Mouse (Mus musculus) E14TG2a.4 (cell line): ENCODE data around the gene Mpz.

Experiments
- H3K27me3 ChIP-seq: 2 replicates; pipeline ENCODE4 v1.6.1; 2014; ENCODE audit warnings: low read length, control low read depth; ENCODE audit not compliant: insufficient read depth
- H3K36me3 ChIP-seq: 2 replicates; pipeline ENCODE4 v1.6.1; 2014; ENCODE audit warnings: low read length, control low read depth; ENCODE audit not compliant: insufficient read depth
- H3K4me1 ChIP-seq: replicated peaks from 2 replicates; pipeline ENCODE4 v1.6.1; 2014; ENCODE audit warnings: low read depth, low read length, control low read depth
- H3K4me3 ChIP-seq: replicated peaks from 2 replicates; pipeline ENCODE4 v1.5.1; 2014; ENCODE audit warnings: mild to moderate bottlenecking, low read length
- H3K9me3 ChIP-seq: 2 replicates; pipeline ENCODE4 v1.6.1; 2014; ENCODE audit warnings: low read length, control low read depth
- CTCF ChIP-seq: conservative IDR thresholded peaks from 2 replicates; pipeline ENCODE4 v1.5.1; 2014; ENCODE audit warnings: low read length
- NANOG ChIP-seq: IDR thresholded peaks from 2 replicates; pipeline ENCODE4 v1.6.1; 2014; ENCODE audit warnings: borderline replicate concordance, low read length, mixed read lengths
- POU5F1 ChIP-seq: IDR thresholded peaks from 2 replicates; pipeline ENCODE4 v1.6.1; 2014; ENCODE audit warnings: low read length, borderline replicate concordance

Mpz gene

DNA sequence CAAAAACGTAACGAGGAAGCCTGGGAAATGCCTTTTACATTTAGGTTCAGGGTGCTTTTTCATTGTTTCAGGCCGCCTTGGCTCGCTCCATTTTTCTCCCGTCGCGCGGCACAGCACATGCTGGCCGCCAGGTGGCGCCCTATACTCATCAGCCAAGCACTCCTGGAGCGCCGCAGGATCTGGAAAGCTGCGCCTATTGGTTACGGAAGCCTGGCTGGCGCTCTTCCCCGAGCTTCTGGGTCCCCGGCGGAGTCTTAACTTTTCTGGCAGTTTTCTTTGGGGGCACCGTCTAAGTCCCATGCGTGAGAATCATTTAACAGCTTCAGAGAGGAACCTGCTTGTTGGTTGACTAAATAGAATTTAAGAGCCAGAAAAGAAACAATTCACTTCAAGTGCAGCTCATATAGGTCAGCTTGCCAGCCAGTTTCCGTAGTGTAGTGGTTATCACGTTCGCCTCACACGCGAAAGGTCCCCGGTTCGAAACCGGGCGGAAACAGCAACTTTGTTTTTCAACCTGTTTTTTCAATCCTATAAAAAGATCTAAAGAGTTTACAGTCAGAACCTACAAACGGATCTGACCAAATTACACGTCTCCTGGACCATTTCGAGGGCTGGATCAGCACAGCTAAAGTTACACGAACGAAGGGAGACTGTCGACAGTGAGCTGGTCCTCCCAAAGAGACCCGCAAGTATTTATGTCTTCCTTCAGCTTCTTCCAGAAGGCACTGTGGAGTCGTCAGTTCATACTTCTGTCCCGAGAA, 39.3 kb upstream of the Mpz start:
- Histone ChIP-seq H3K4me1 (peaks cover 25% of the 10 kb centered on the region), H3K9me3 (peaks cover 39% of the 10 kb centered on the region), H3K4me3 (peak overlapping the region; percentile 84), H3K27me3 (no peaks in the 10 kb centered on the region; the same call in 1 of the 2 replicates), H3K36me3 (no peaks in the 10 kb centered on the region)
- peak; percentile 95 for TF ChIP-seq CTCF
- no peak for TF ChIP-seq NANOG

DNA sequence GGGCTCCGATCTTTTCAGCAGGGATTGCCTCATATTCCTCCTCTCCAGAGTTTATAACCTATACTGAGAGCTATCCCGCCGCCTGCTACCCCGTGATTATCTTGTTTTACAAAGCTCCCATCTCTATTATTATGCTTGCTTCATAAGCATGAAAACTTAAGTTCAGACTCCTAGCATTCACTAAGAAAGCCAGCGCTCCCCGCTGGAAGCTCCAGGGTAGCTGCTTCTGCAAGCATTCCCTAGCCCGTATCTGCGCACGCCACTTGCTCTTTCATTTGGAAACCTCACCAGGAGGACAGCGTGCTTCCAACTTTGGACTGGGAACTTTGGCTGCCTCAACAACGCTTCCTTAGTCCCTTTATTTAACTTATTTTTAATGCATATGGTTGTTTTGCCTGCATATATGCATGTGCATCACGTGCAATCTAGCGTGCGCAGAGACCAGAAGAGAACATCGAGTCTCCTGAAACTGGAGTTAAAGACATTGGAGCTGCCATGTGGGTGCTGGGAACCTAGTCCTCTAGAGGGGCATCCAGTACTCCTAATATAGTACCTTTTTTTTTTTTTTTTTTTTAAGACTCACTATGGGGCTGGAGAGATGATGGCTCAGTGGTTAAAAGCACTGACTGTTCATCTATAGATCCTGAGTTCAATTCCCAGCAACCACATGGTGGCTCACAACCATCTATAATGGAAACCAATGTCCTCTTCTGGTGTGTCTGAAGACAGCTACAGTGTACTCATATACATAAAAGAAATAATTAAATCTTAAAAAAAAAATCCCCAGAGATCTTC, 38.5 kb upstream of the Mpz start:
- Histone ChIP-seq H3K4me3 (peak overlapping the region; percentile 84), H3K4me1 (peaks cover 25% of the 10 kb centered on the region), H3K36me3 (no peaks in the 10 kb centered on the region), H3K27me3 (no peaks in the 10 kb centered on the region; the same call in 1 of the 2 replicates), H3K9me3 (peaks cover 38% of the 10 kb centered on the region)
- TF ChIP-seq CTCF: no peak
- no peak for TF ChIP-seq NANOG
- no peak for TF ChIP-seq POU5F1

DNA sequence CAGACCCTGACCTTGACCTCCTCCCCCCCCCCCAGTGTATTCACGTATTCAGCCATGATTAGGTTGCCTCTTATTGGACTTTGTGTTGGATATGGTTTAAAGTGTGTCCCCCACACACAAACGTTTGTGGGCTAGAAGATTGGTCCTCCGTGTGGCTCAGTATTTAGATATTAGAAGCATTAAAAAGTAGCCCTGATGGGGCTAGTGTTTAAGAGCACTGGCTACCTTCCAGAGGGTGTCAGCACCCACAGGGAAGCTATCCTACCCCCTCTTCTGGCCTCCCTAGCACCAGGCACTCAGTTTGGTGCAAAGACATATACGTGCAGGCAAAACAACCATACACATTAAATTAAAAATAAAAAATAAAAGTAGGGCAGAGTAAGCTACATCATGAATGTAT, 37.5 kb upstream of the Mpz start:
- 0 out of 2 replicates have a peak overlapping the region, but pooled peaks have one; percentile 79 for H3K4me3 ChIP-seq

DNA sequence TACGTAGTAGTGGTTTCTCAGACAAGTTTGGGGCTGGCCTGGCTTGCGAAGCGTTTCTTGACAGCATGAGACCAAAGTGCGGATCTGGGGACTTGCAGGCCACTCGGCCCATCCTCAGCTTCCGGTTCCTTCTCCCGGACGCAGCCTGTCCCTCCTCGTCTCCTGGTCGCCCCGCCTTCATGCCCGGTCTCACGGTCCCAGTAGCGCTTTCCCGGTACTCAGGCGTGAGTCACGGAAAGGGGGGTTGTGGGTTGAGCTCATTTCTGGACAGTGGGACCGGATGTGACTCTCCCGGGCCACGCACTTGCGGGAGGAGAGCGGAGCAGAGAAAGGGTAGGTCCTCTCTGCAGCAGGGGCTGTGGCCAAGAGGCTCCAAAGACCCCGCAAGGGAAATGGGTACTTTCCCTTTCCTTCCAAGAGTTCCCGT, 36.6 kb upstream of the Mpz start, which contains the start of gene Cfap126:
Cfap126 (plus strand) TSS at position 46 of the 427 bp plus-strand sequence.
- H3K4me3 ChIP-seq: peak within 1 kb of the TSS; percentile 79
- TF ChIP-seq CTCF (no peak), NANOG (no peak), POU5F1 (no peak)
- H3K4me1 ChIP-seq: peaks cover 25% of the 10 kb centered on the region
- H3K36me3 ChIP-seq: no peaks in the 10 kb centered on the region
- H3K27me3 ChIP-seq: no peaks in the 10 kb centered on the region; the same call in 1 of the 2 replicates
- peaks cover 19% of the 10 kb centered on the region for H3K9me3 ChIP-seq

More for the DNA sequence above, 37.5 kb upstream of the Mpz start:
- TF ChIP-seq POU5F1: no peak
- TF ChIP-seq CTCF: no peak
- TF ChIP-seq NANOG: no peak
- H3K27me3 ChIP-seq: no peaks in the 10 kb centered on the region; the same call in 1 of the 2 replicates
- H3K4me1 ChIP-seq: peaks cover 25% of the 10 kb centered on the region
- no peaks in the 10 kb centered on the region for H3K36me3 ChIP-seq
- H3K9me3 ChIP-seq: peaks cover 28% of the 10 kb centered on the region

DNA sequence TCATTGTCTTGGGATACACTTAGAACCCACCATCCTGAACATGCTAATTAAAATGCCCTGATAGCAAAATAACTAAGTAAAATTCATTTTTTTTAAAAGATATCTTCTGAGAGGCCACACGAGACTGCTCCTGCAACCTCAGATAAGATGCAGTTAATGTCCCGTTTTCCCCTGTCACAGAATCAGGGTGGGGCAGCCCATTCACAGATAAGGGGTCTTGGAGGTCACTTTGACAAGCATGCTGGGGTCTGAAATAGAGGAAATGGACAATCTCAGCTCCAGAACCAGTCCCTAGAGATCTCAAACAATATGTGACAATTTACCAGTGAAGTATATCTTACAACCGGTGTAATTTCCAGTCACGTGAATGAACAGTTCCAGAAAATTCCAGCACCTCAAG, 34.2 kb upstream of the Mpz start:
- no peak overlapping the region for H3K4me3 ChIP-seq
- H3K27me3 ChIP-seq: no peaks in the 10 kb centered on the region; the same call in 1 of the 2 replicates
- no peaks in the 10 kb centered on the region for H3K9me3 ChIP-seq
- H3K36me3 ChIP-seq: no peaks in the 10 kb centered on the region
- TF ChIP-seq CTCF (no peak), POU5F1 (no peak), NANOG (no peak)
- H3K4me1 ChIP-seq: peaks cover 27% of the 10 kb centered on the region

DNA sequence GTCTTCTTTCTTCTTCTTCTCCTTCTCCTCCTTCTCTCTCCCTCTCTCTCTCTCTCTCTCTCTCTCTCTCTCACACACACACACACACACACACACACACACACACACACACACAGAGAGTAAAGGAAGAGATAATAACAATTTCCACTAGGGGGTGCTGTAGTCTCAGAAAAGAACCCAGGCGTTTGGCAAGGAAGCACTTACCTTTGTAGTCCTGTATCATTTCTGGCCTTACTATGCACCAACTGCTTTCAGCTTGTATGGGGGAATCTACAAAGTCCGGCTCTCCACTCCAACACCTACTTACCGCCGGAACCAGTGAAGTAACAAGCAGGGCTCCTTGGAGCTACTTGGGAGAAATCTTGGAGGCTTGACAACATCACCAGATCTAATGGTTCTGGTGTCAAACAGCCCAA, 32.2 kb upstream of the Mpz start:
- Histone ChIP-seq H3K36me3 (no peaks in the 10 kb centered on the region), H3K27me3 (no peaks in the 10 kb centered on the region; the same call in 1 of the 2 replicates), H3K4me3 (no peak overlapping the region), H3K9me3 (no peaks in the 10 kb centered on the region), H3K4me1 (peaks cover 37% of the 10 kb centered on the region)
- TF ChIP-seq NANOG (no peak), POU5F1 (no peak), CTCF (no peak)

DNA sequence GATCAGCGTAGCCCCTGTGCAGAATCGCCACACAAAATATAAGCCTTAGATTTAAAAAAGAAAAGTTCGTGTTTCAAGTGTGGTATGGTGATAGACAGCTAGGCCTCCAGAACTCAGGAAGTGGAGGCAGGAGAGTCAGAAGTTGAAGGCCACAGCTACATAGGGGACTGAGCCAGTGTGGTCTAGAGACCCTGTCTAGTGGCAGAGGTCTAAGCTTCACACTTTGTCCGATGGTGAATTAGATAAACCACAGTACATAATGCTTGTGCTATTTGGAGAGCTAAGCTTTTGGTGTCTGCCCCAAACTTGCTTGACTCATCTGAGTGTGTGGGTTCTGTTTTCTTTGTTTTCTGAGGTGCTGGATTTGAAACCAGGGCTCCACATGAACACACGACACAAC, 31.5 kb upstream of the Mpz start:
- Histone ChIP-seq H3K9me3 (no peaks in the 10 kb centered on the region), H3K27me3 (no peaks in the 10 kb centered on the region; the same call in 1 of the 2 replicates), H3K4me1 (peaks cover 31% of the 10 kb centered on the region), H3K36me3 (no peaks in the 10 kb centered on the region), H3K4me3 (no peak overlapping the region)
- TF ChIP-seq CTCF: no peak
- TF ChIP-seq NANOG: no peak
- no peak for TF ChIP-seq POU5F1

DNA sequence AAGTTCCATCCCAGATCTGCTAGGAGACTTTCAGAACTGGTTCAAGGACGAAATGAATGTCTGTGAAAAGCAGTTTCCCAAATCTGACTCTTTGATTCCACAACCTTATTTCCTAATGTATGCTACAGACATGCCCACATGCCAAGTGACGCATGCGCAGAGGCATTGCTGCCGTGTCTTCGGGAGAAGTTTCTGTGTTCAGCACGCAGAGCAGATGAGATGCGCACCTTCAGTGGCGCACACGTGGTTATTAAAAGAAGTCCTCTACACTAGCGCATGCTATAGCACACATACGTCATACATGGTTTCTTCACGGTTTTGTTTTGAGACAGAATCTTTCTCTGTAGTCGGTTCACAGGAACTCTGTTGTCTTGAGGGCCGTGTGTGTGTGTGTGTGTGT, 31.1 kb upstream of the Mpz start:
- no peaks in the 10 kb centered on the region for H3K9me3 ChIP-seq

More for the DNA sequence above, 31.1 kb upstream of the Mpz start:
- Histone ChIP-seq H3K4me1 (peaks cover 27% of the 10 kb centered on the region), H3K27me3 (no peaks in the 10 kb centered on the region; the same call in 1 of the 2 replicates), H3K4me3 (no peak overlapping the region), H3K36me3 (no peaks in the 10 kb centered on the region)
- TF ChIP-seq POU5F1 (no peak), NANOG (no peak), CTCF (no peak)
